Mouse (Mus musculus) heart, postnatal 0 days (tissue): Measurements from ENCODE around the gene Fhad1.

Experiments used
- CTCF ChIP-seq: IDR thresholded peaks from 2 replicates; pipeline ENCODE4 v1.5.1; 2016; ENCODE audit warnings: antibody characterized with exemption, control low read depth, low read depth
- EP300 ChIP-seq: IDR thresholded peaks from 2 replicates; pipeline ENCODE4 v1.6.1; 2016; ENCODE audit warnings: antibody characterized with exemption, low read depth

DNA sequence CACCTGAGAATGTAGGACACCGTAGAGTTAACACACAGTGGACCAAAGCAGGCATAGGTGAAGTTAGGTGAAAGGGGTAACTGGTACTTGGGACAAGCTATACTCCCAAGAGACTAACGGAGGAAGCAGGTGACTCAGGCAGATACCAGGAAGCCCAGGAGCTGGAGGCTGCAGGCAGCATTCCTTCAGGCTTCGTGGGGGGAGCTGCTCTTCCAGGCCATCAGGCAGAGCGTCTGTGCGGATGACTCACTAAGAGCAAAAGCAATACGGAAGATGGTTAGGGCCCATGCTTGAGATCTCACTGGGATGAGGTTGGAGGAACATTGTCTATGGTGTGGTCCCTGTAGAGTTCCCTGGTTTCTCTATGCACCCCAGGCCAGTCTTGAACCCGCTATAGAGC lies 132.0 kb downstream of the Fhad1 start:
- no peak for TF ChIP-seq CTCF
- TF ChIP-seq EP300 = no peak
